Mouse (Mus musculus) CD8-positive naive resting alpha-beta T cell, adult 2 months (primary cell): ENCODE measurements around the gene Stk38l.
A peak's percentile ranks its signal among the peaks of the same experiment; 100 is the strongest.

Source experiments
- DNase-seq, 2 experiments: peaks; one replicate each; pipeline ENCODE4 v3.0.0; 2022; ENCODE audit warnings: low read depth in 2 of 2, low spot score in 2 of 2

Stk38l gene

GRCm38 (mm10) chr6:146724581-146725383 is at the start of gene Stk38l:
Stk38l (plus strand) TSS chr6:146724995.
- peak; percentile 95 for DNase-seq

GRCm38 (mm10) chr6:146676904-146677303 is 47.9 kb upstream of the Stk38l start:
- DNase-seq = no peak

GRCm38 (mm10) chr6:146678136-146679070 is 46.4 kb upstream of the Stk38l start:
- no peak for DNase-seq

GRCm38 (mm10) chr6:146683881-146684280 is 40.9 kb upstream of the Stk38l start:
- DNase-seq = no peak

- DNase-seq = peak; percentile 38 to 48
Measured at GRCm38 (mm10) chr6:146685781-146686308, 39.0 kb upstream of the Stk38l start.

GRCm38 (mm10) chr6:146686463-146687196 is 38.2 kb upstream of the Stk38l start:
- DNase-seq = no peak

GRCm38 (mm10) chr6:146688010-146688409 is 36.8 kb upstream of the Stk38l start:
- DNase-seq = no peak

GRCm38 (mm10) chr6:146688861-146689260 is 35.9 kb upstream of the Stk38l start:
- no peak for DNase-seq

GRCm38 (mm10) chr6:146697767-146698166 is 27.0 kb upstream of the Stk38l start:
- DNase-seq = no peak

- DNase-seq = no peak
Measured at GRCm38 (mm10) chr6:146698376-146698775, 26.4 kb upstream of the Stk38l start.

- no peak for DNase-seq
Measured at GRCm38 (mm10) chr6:146700461-146700860, 24.3 kb upstream of the Stk38l start.

- DNase-seq = no peak
Measured at GRCm38 (mm10) chr6:146702126-146702881, 22.5 kb upstream of the Stk38l start.

GRCm38 (mm10) chr6:146703351-146703750 is 21.4 kb upstream of the Stk38l start:
- DNase-seq = no peak

GRCm38 (mm10) chr6:146705631-146706030 is 19.2 kb upstream of the Stk38l start:
- DNase-seq = no peak

- no peak for DNase-seq
Measured at GRCm38 (mm10) chr6:146719606-146720005, 5.2 kb upstream of the Stk38l start.

GRCm38 (mm10) chr6:146723805-146724204 is 990 bp upstream of the Stk38l start:
- no peak for DNase-seq

- DNase-seq = peak in 1 of 2 experiments; percentile 24
Measured at GRCm38 (mm10) chr6:146725384-146725791, 593 bp downstream of the Stk38l start.

GRCm38 (mm10) chr6:146731031-146731430 is 6.2 kb downstream of the Stk38l start:
- DNase-seq = no peak

GRCm38 (mm10) chr6:146731692-146732091 is 6.9 kb downstream of the Stk38l start:
- DNase-seq = no peak

GRCm38 (mm10) chr6:146732232-146732631 is 7.4 kb downstream of the Stk38l start:
- no peak for DNase-seq
